Mouse (Mus musculus): ENCODE data around the gene Haghl.

Gene Haghl

GRCm38 (mm10) chr17:25785281-25785745, at the start of gene Haghl:
Haghl (minus strand) TSS chr17:25785673.
- peak; percentile 99 for DNase-seq

- no peak for DNase-seq
Measured at GRCm38 (mm10) chr17:25834595-25835222, 49.2 kb upstream of the Haghl start.

GRCm38 (mm10) chr17:25833961-25834594, 48.6 kb upstream of the Haghl start:
- no peak for DNase-seq

GRCm38 (mm10) chr17:25833291-25833663, 47.8 kb upstream of the Haghl start, which contains the start of gene Stub1:
Stub1 (minus strand) TSS chr17:25833404.
- peak; percentile 83 for DNase-seq

- DNase-seq = peak; percentile 97
Measured at GRCm38 (mm10) chr17:25832436-25833290, 47.2 kb upstream of the Haghl start.

- peak; percentile 58 for DNase-seq
Measured at GRCm38 (mm10) chr17:25831451-25832281, 46.2 kb upstream of the Haghl start.

- no peak for DNase-seq
Measured at GRCm38 (mm10) chr17:25830806-25831431, 45.4 kb upstream of the Haghl start.

GRCm38 (mm10) chr17:25830200-25830753, 44.8 kb upstream of the Haghl start:
- no peak for DNase-seq

GRCm38 (mm10) chr17:25829558-25830017, 44.1 kb upstream of the Haghl start:
- DNase-seq = no peak

GRCm38 (mm10) chr17:25828712-25829557, 43.5 kb upstream of the Haghl start, which contains the start of gene Jmjd8:
Jmjd8 (plus strand) TSS chr17:25828867.
- DNase-seq = peak; percentile 86

- no peak for DNase-seq
Measured at GRCm38 (mm10) chr17:25828223-25828594, 42.7 kb upstream of the Haghl start.

GRCm38 (mm10) chr17:25827546-25828222, 42.2 kb upstream of the Haghl start:
- DNase-seq = no peak

GRCm38 (mm10) chr17:25827011-25827410, 41.5 kb upstream of the Haghl start:
- DNase-seq = no peak

GRCm38 (mm10) chr17:25825984-25826570, 40.6 kb upstream of the Haghl start:
- DNase-seq = no peak

GRCm38 (mm10) chr17:25825311-25825710, 39.8 kb upstream of the Haghl start:
- no peak for DNase-seq

- no peak for DNase-seq
Measured at GRCm38 (mm10) chr17:25824362-25825142, 39.1 kb upstream of the Haghl start.

GRCm38 (mm10) chr17:25823452-25823851, 38.0 kb upstream of the Haghl start, which contains the start of gene Wdr24:
Wdr24 (plus strand) TSS chr17:25823627.
- peak; percentile 59 for DNase-seq

All from right cerebral cortex, postnatal 14 days (tissue).